Mouse (Mus musculus) testis, adult 2 months (tissue): Measurements from ENCODE around the gene Numa1.

Experiments
- CTCF ChIP-seq: fragments of 200-500 bp; IDR thresholded peaks from 2 replicates; pipeline ENCODE4 v1.5.1; 2012; ENCODE audit warnings: low read depth, mild to moderate bottlenecking, inconsistent platforms, low read length, moderate library complexity; ENCODE audit not compliant: control insufficient read depth, insufficient read depth, insufficient replicate concordance
- POLR2A ChIP-seq: fragments of 200-500 bp; IDR thresholded peaks from 2 replicates; pipeline ENCODE4 v1.6.1; 2012; ENCODE audit warnings: low read depth, mild to moderate bottlenecking, inconsistent platforms, low read length, moderate library complexity; ENCODE audit not compliant: control insufficient read depth

DNA sequence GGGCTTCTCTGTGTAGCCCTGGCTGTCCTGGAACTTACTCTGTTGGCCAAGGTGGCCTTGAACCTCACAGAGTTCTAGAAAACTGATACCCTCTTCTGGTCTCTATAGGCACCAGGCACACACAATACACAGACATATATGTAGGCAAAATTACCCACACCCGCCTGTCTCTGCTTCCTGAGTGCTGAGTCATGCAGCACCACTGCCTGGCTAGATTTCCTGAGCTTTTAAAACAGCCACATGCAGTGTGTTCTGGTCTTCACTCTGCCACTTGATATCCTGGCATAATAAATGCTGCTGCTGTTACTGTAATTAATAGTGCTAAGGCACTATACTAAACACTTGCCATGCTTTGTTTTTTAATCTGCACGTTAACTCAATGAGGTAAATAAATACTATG, 31.7 kb downstream of the Numa1 start:
- TF ChIP-seq CTCF (no peak), POLR2A (no peak)
